Mouse (Mus musculus) forebrain, embryonic 16.5 days (tissue): ENCODE results near the gene Anapc2. TPM values are rescaled to one million over a fixed set of nuclear protein-coding genes. Genes with fewer than 3 reads are reported as not detected.
A peak's percentile ranks its signal among the peaks of the same experiment; 100 is the strongest.
"Not testable (repeated sequence)": the region's sequence is repeated elsewhere in the genome, so short reads cannot be mapped to it uniquely, and the experiment has no call there.

ENCODE experiments used
- ATAC-seq: fragments of 200-750 bp; cut with Nextera tagmentation; 2 replicates; pipeline ENCODE4 v1.8.0; 2017; ENCODE audit warnings: mild to moderate bottlenecking, moderate library complexity
- H3K27ac ChIP-seq: fragments of 300-500 bp; sonication (generic); 2 replicates; pipeline ENCODE4 v1.5.1; 2014; ENCODE audit warnings: low read length, control low read depth
- H3K27me3 ChIP-seq: fragments of 300-500 bp; sonication (generic); replicated peaks from 2 replicates; pipeline ENCODE4 v1.6.1; 2014; ENCODE audit warnings: low read length; ENCODE audit not compliant: control insufficient read depth, insufficient read depth
- H3K36me3 ChIP-seq: fragments of 300-500 bp; sonication (generic); 2 replicates; pipeline ENCODE4 v1.6.1; 2014; ENCODE audit not compliant: control insufficient read depth, insufficient read depth
- H3K4me1 ChIP-seq: fragments of 300-500 bp; sonication (generic); replicated peaks from 2 replicates; pipeline ENCODE4 v1.6.1; 2014; ENCODE audit warnings: low read length; ENCODE audit not compliant: control insufficient read depth, insufficient read depth
- H3K4me2 ChIP-seq: fragments of 300-500 bp; sonication (generic); 2 replicates; pipeline ENCODE4 v1.6.1; 2014; ENCODE audit warnings: mild to moderate bottlenecking, low read length, control low read depth
- H3K4me3 ChIP-seq: fragments of 300-500 bp; sonication (generic); replicated peaks from 2 replicates; pipeline ENCODE4 v1.5.1; 2014; ENCODE audit warnings: mild to moderate bottlenecking, low read length, control low read depth
- H3K9ac ChIP-seq: fragments of 300-500 bp; sonication (generic); replicated peaks from 2 replicates; pipeline ENCODE4 v1.6.1; 2014; ENCODE audit warnings: low read depth, low read length, control low read depth
- H3K9me3 ChIP-seq: fragments of 300-500 bp; sonication (generic); 2 replicates; pipeline ENCODE4 v1.6.1; 2016; ENCODE audit warnings: low read length; ENCODE audit not compliant: control insufficient read depth
- WGBS: fragments of 180-500 bp; shearing (Covaris S2); extraction: QIAGEN DNeasy Blood & Tissue Kit; methylation state at CpG from one replicate; pipeline ENCODE4 v1.1.7; 2014; 5-methylcytosine and 5-hydroxymethylcytosine counted together
- polyA plus RNA-seq: library from polyadenylated mRNA; unstranded; fragments of >200 nt; fragmentation: Nextera tagmentation; extraction: Ambion mirVana; gene quantifications from 2 replicates; pipeline ENCODE4 v1.2.1, GENCODE M21; 2015

The Anapc2 gene
- polyA plus RNA-seq, 1 experiment from 2014 or later = 159 TPM

DNA sequence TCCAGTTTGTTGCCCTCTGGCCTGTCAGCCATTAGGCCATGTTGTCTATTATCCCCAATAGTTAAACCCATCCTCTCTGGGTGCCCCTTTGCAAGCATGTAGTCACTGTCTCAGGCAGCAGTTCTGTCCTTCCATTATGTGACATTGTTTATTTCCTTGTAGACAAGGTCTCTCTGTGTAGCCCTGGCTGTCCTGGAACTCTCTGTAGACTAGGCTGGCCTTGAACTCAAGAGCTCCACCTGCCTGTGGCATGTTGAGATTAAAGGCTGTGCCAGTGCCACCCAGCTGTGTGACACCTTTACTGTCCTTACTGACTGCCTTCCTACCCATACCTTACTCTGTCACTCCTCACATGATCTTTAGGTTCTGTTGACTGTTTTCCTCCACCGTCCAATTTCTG lies 19.9 kb upstream of the Anapc2 start:
- no peaks in the 10 kb centered on the region for H3K9me3 ChIP-seq
- H3K4me3 ChIP-seq = no peak overlapping the region
- peaks cover 21% of the 10 kb centered on the region for H3K4me1 ChIP-seq
- H3K27me3 ChIP-seq = no peaks in the 10 kb centered on the region
- H3K9ac ChIP-seq = no peak overlapping the region
- H3K27ac ChIP-seq = no peak overlapping the region
- H3K4me2 ChIP-seq = no peak overlapping the region
- no peak for ATAC-seq
- H3K36me3 ChIP-seq = 0 out of 2 replicates have a peak, but pooled peaks cover 3% of the 10 kb centered on the region
- 85% methylated on average over 1 of the region's 1 CpGs for WGBS

DNA sequence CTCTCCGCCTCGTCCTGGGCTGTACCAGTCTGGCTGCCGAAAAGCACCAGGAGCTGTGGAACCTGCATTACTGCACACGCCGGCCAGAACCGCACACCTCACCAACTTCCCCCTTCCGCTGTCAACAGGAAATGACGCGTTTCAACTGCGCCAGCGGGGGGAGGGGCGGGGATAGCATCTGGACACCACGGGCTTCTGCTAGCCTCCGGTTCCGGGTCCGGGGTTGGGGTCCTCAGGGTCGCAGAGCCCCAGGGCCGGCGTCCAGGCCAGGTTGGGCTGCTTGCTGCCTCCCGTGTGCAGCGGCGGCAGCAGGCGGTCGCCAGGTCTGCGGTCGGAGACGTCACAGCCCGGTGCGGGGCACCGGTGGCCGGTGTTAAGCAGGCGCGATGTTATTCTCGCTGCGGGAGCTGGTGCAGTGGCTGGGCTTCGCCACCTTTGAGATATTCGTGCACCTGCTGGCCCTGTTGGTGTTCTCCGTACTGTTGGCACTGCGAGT lies 16.9 kb upstream of the Anapc2 start, which contains the start of gene Tmem203:
Tmem203 (plus strand) TSS at position 156 of the 496 bp plus-strand sequence.
- H3K9ac ChIP-seq = peak within 1 kb of the TSS; percentile 91
- peak within 1 kb of the TSS; percentile 95 for H3K4me2 ChIP-seq
- under 1% methylated on average over 39 of the region's 39 CpGs for WGBS
- H3K36me3 ChIP-seq = 0 out of 2 replicates have a peak, but pooled peaks cover 3% of the 10 kb centered on the region
- H3K9me3 ChIP-seq = no peaks in the 10 kb centered on the region
- peak; percentile 92 for ATAC-seq
- H3K27ac ChIP-seq = peak within 1 kb of the TSS; percentile 81
- H3K4me1 ChIP-seq = peaks cover 21% of the 10 kb centered on the region
- H3K4me3 ChIP-seq = peak within 1 kb of the TSS; percentile 97
- H3K27me3 ChIP-seq = no peaks in the 10 kb centered on the region

DNA sequence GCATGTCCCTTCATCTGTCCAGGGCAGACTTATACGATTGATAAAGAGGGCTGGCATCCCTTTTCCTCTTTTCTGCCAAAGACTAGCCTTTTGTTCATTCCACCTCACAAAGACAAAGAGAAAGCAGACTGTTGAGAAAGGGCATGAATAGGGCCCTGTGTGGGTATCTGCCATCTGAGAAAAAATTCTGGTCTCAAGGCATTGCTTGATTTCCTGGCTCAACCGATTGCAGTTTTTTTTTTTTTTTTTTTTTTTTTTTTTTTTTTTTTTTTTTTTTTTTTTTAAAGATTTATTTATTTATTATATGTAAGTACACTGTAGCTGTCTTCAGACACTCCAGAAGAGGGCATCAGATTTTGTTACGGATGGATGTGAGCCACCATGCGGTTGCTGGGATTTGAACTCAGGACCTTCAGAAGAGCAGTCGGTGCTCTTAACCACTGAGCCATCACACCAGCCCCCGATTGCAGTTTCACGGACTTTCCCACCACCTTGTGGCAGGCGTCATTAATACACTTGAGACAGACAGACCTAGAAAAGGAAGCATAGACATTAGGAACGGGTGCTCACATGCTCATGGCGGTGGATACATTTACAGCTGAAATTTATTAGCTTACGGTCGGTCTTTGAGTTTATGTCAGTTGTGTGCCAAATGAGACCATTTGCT lies 15.7 kb upstream of the Anapc2 start:
- H3K27ac ChIP-seq, H3K9me3 ChIP-seq, H3K27me3 ChIP-seq, ATAC-seq, H3K36me3 ChIP-seq: not testable (repeated sequence)
- Histone ChIP-seq H3K4me3 (peak overlapping the region; percentile 97), H3K9ac (peak overlapping the region; percentile 91), H3K4me2 (peak overlapping the region; percentile 95), H3K4me1 (peaks cover 21% of the 10 kb centered on the region)
- 60% methylated on average over 11 of the region's 12 CpGs for WGBS

DNA sequence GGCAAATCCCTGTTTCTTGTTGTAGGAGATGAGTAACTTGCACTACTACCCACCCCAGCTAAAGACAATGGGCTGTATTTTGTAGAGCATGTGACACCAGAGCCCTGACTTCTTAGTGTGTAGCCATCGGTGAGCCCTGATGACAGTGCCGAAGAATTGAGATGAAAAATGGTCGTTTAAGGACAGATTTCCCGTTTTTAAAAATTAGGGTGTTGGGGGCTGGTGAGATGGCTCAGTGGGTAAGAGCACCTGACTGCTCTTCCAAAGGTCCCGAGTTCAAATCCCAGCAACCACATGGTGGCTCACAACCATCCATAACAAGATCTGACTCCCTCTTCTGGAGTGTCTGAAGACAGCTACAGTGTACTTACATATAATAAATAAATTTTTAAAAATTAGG lies 15.0 kb upstream of the Anapc2 start:
- WGBS = 87% methylated on average over 5 of the region's 5 CpGs
- H3K9ac ChIP-seq, ATAC-seq, H3K27ac ChIP-seq, H3K36me3 ChIP-seq, H3K4me3 ChIP-seq, H3K4me2 ChIP-seq, H3K27me3 ChIP-seq, H3K9me3 ChIP-seq: not testable (repeated sequence)
- H3K4me1 ChIP-seq = peaks cover 24% of the 10 kb centered on the region

DNA sequence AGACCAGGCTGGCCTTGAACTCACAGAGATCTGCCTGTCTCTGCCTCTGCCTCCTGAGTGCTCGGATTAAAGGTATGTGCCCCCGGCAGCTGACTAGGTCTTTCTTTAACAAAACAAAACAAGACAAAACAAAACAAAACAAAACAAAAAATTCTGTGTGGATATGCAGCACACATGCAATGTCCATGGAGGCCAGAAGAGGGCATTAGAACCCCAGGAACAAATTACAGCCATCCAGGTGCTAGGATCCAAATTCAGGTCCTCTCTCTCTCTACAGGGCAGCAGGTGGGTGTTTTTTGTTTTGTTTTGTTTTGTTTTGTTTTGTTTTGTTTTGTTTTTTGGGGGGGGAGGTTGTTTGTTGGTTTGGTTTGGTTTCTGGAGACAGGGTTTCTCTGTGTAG lies 13.4 kb upstream of the Anapc2 start:
- no peak overlapping the region for H3K27ac ChIP-seq
- WGBS = 50% methylated on average over 2 of the region's 2 CpGs
- no peaks in the 10 kb centered on the region; the same call in 1 of the 2 replicates for H3K27me3 ChIP-seq
- H3K4me3 ChIP-seq = no peak overlapping the region
- no peak for ATAC-seq
- no peaks in the 10 kb centered on the region for H3K36me3 ChIP-seq
- peaks cover 34% of the 10 kb centered on the region for H3K4me1 ChIP-seq
- no peak overlapping the region for H3K4me2 ChIP-seq
- no peak overlapping the region for H3K9ac ChIP-seq
- no peaks in the 10 kb centered on the region for H3K9me3 ChIP-seq

DNA sequence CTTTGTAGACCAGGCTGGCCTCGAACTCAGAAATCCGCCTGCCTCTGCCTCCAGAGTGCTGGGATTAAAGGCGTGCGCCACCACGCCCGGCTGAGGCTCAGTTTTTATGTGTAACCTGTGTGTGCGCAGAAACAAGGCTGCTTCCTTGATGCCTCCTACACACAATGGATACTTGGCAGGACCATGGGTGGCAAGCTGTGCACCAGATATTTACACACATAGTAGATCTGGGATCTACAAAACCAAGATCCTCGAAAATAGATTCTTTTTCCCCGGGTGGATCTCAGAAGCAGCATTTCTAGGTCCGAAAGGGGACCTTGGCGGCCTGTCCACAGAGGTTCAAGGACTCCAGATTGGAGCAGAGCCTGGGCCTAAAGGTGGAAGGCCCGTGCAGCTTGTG lies 10.4 kb upstream of the Anapc2 start:
- Histone ChIP-seq H3K27ac (peak overlapping the region; percentile 70), H3K4me1 (peaks cover 46% of the 10 kb centered on the region), H3K4me3 (peak overlapping the region; percentile 67), H3K27me3 (no peaks in the 10 kb centered on the region; the same call in 1 of the 2 replicates), H3K9ac (peak overlapping the region; percentile 62), H3K36me3 (no peaks in the 10 kb centered on the region), H3K9me3 (no peaks in the 10 kb centered on the region), H3K4me2 (peak overlapping the region; percentile 99)
- ATAC-seq = 0 out of 2 replicates have a peak, but pooled peaks have one; percentile 1
- 48% methylated on average over 12 of the region's 12 CpGs for WGBS

DNA sequence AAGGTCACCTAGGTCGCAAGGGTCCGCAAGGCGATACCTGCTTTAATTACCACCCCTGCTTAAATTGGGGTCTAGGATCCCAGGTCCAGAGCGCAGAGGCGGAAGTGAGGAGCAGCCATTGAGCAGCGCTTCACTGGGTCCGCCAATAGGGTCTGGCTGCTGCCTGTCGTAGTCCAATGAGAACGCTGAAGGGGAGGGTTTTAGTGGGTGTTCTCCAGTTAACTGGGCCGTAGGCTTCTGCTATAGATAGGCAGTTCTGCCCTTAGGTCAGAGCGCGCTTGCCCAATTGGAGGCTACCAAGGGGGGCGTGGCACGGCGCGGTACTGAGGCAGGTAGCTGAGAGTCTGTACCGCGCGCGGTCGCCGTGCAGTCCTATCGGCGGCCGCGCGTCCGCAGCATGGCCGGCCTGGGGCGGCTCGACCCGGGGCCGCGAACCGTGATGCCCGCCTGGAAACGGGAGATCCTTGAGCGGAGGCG lies 9.9 kb upstream of the Anapc2 start, which contains the start of gene Tprn:
Tprn (plus strand) TSS at position 328 of the 477 bp plus-strand sequence.
- no peaks in the 10 kb centered on the region for H3K9me3 ChIP-seq
- ATAC-seq = peak; percentile 99
- peak within 1 kb of the TSS; percentile 74 for H3K9ac ChIP-seq
- WGBS = under 1% methylated on average over 39 of the region's 39 CpGs
- peak within 1 kb of the TSS; percentile 67 for H3K4me3 ChIP-seq
- peak within 1 kb of the TSS; percentile 70 for H3K27ac ChIP-seq
- peak within 1 kb of the TSS; percentile 99 for H3K4me2 ChIP-seq
- H3K4me1 ChIP-seq = peaks cover 47% of the 10 kb centered on the region
- H3K36me3 ChIP-seq = no peaks in the 10 kb centered on the region
- H3K27me3 ChIP-seq = no peaks in the 10 kb centered on the region; the same call in 1 of the 2 replicates

DNA sequence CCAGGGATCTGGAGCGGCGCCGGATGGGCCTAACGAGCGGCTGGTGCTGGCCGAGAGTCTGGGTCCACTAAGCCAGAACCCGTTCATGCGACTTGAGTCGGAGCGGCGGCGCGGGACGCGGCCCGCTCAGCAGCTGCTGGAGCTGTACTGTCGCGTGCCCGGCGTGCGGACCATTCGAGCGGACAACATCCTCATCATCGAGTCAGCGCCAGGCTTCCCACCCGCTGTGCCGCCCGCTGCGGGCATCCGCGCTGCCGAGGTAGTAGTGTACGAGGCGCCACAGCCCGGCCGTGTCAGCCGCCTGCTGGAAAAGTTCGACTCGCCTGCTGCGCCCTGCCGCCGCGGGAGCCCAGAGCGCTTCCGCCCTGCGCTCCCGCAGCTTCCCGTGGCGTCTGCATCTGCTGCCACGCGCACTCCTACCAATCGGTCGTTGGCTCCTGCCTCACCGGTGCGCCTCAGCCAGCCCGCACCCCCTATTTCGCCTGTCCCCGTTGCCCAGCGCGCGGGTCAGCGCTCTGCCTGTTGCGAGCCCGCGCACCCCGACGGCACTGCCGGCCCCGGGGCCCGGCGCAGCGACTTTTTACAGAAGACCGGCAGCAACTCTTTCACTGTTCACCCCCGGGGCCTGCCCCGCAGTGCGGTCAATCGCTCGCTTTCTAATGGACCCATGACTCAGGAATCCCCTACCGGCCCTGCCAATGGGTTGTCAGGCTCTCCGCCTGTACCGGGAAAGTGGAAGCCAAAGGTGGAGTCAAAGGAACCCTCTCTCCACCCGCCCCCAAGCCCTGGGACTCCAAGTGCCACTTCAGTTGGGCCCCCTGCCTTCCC lies 9.3 kb upstream of the Anapc2 start:
- Histone ChIP-seq H3K27me3 (no peaks in the 10 kb centered on the region; the same call in 1 of the 2 replicates), H3K27ac (peak overlapping the region; percentile 48), H3K36me3 (no peaks in the 10 kb centered on the region), H3K4me3 (peak overlapping the region; percentile 67), H3K9ac (peak overlapping the region; percentile 74), H3K9me3 (no peaks in the 10 kb centered on the region), H3K4me2 (peak overlapping the region; percentile 99), H3K4me1 (peaks cover 50% of the 10 kb centered on the region)
- ATAC-seq = peak; percentile 32
- under 1% methylated on average over 79 of the region's 82 CpGs for WGBS
